Mouse (Mus musculus): ENCODE measurements around the gene Actn1. TPM values are rescaled to one million over a fixed set of nuclear protein-coding genes. Genes with fewer than 3 reads are reported as not detected.

The Actn1 gene
- polyA plus RNA-seq, 1 experiment from 2014 or later = 8.3 TPM

- Histone ChIP-seq H3K4me3 (ENCODE audit: low read length) (no peak overlapping the region), H3K4me2 (ENCODE audit: low read length) (no peak overlapping the region), H3K4me1 (ENCODE audit: control insufficient read depth, insufficient read depth, low read depth, low read length) (peaks cover 13% of the 10 kb centered on the region), H3K27me3 (replicated peaks; ENCODE audit: control insufficient read depth, insufficient read depth, low read length) (no peaks in the 10 kb centered on the region), H3K9me3 (ENCODE audit: control insufficient read depth, low read length) (no peaks in the 10 kb centered on the region), H3K9ac (ENCODE audit: low read depth, low read length) (no peak overlapping the region), H3K36me3 (ENCODE audit: control insufficient read depth, insufficient read depth, low read length) (no peaks in the 10 kb centered on the region), H3K27ac (ENCODE audit: low read depth, low read length) (no peak overlapping the region)
- WGBS = 91% methylated on average over 1 of the region's 1 CpGs
- no peak for ATAC-seq
Measured at GRCm38 (mm10) chr12:80121438-80121837, 138.7 kb downstream of the Actn1 start.

- no peak overlapping the region for H3K27ac ChIP-seq (ENCODE audit: low read depth, low read length)
- H3K4me1 ChIP-seq (ENCODE audit: control insufficient read depth, insufficient read depth, low read depth, low read length) = peaks cover 25% of the 10 kb centered on the region
- no peak for ATAC-seq
- H3K4me2 ChIP-seq (ENCODE audit: low read length) = no peak overlapping the region
- no peaks in the 10 kb centered on the region for H3K9me3 ChIP-seq (ENCODE audit: control insufficient read depth, low read length)
- H3K36me3 ChIP-seq (ENCODE audit: control insufficient read depth, insufficient read depth, low read length) = no peaks in the 10 kb centered on the region
- H3K27me3 ChIP-seq (replicated peaks; ENCODE audit: control insufficient read depth, insufficient read depth, low read length) = peaks cover 5% of the 10 kb centered on the region
- H3K4me3 ChIP-seq (ENCODE audit: low read length) = no peak overlapping the region
- 98% methylated on average over 1 of the region's 1 CpGs for WGBS
- no peak overlapping the region for H3K9ac ChIP-seq (ENCODE audit: low read depth, low read length)
Measured at GRCm38 (mm10) chr12:80118588-80118987, 141.6 kb downstream of the Actn1 start.

Other genes with a start within 250 kb of the Actn1 start
- 38.0 and 50.8 TPM in 2 replicates for gene Zfp36l1, start 147.4 kb downstream of the Actn1 start, polyA plus RNA-seq (2015; fragmentation: Nextera tagmentation; extraction: Ambion mirVana)
- gene Dcaf5, start 176.2 kb upstream of the Actn1 start, polyA plus RNA-seq (2015; fragmentation: Nextera tagmentation; extraction: Ambion mirVana) = 19.4 and 23.6 TPM in 2 replicates
- gene Exd2, start 202.7 kb upstream of the Actn1 start, polyA plus RNA-seq (2015; fragmentation: Nextera tagmentation; extraction: Ambion mirVana) = 45.0 and 56.0 TPM in 2 replicates